ENCODE assay signal across 8 mouse cellular contexts in the genomic region with DNA sequence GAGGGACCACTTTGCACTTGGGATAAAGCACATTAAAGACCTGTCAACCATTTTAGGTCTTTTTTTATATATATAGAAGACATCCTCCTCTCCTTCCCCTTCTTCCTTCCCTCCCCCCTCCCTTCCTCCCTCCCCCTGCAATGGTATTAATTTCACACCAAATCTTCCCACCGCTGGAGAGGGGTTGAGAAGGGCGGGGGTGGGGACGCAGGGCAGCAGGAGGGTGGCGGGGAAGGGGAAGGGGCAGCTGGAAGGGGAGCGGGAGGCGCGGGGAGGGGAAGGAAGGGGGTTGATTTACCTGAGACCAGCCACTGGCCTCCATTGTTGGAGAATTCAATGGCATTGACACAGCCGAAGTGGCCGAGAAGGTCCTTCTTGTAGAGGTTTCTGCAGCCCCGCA. TPM values are rescaled to one million over a fixed set of nuclear protein-coding genes. Genes with fewer than 3 reads are reported as not detected.
A peak's percentile ranks its signal among the peaks of the same experiment; 100 is the strongest.
DNase-seq lines count a peak whose midpoint lies in the region; ATAC-seq and TF ChIP-seq lines count a peak whose summit lies in the region.

No protein-coding gene starts in this region.

- no peak for TF ChIP-seq POLR2A in testis, adult 2 months (IDR thresholded peaks at IDR 0.05; ENCODE audit: control insufficient read depth, low read depth, low read length)

- no peaks in the 10 kb centered on the region for H3K9me3 ChIP-seq in intestine, embryonic 15.5 days
- H3K9me3 ChIP-seq in neural tube, embryonic 15.5 days (replicated peaks) = no peaks in the 10 kb centered on the region

- peaks cover 3% of the 10 kb centered on the region for H3K4me1 ChIP-seq in testis, adult 2 months (ENCODE audit: control insufficient read depth, insufficient read depth, low read length)
- peaks cover 11% of the 10 kb centered on the region; the same call in 1 of the 2 replicates for H3K4me1 ChIP-seq in intestine, embryonic 15.5 days (replicated peaks)
- peaks cover 34% of the 10 kb centered on the region for H3K4me1 ChIP-seq in neural tube, embryonic 15.5 days

- H3K27me3 ChIP-seq in testis, adult 2 months (ENCODE audit: control insufficient read depth, insufficient read depth, low read length) = no peaks in the 10 kb centered on the region
- no peaks in the 10 kb centered on the region for H3K27me3 ChIP-seq in intestine, embryonic 15.5 days (replicated peaks)
- no peaks in the 10 kb centered on the region for H3K27me3 ChIP-seq in neural tube, embryonic 15.5 days (replicated peaks)

- peak overlapping the region; percentile 94 for H3K9ac ChIP-seq in intestine, embryonic 15.5 days
- peak overlapping the region; percentile 89 for H3K9ac ChIP-seq in neural tube, embryonic 15.5 days (replicated peaks)

- TF ChIP-seq CTCF in testis, adult 2 months (IDR thresholded peaks at IDR 0.05; ENCODE audit: control insufficient read depth, insufficient read depth, insufficient replicate concordance, low read depth, low read length) = no peak

- no peaks in the 10 kb centered on the region for H3K36me3 ChIP-seq in testis, adult 2 months (ENCODE audit: control insufficient read depth, insufficient read depth, low read length)
- H3K36me3 ChIP-seq in intestine, embryonic 15.5 days = no peaks in the 10 kb centered on the region
- H3K36me3 ChIP-seq in neural tube, embryonic 15.5 days = no peaks in the 10 kb centered on the region

- no peak for DNase-seq in cerebellum, adult 11-12 months
- no peak for DNase-seq in testis, postnatal 14 days (ENCODE audit: low spot score)
- DNase-seq in right cerebral cortex, adult 2 months (ENCODE audit: low spot score in 2 of 2) = no peak

- H3K4me3 ChIP-seq in testis, adult 2 months (ENCODE audit: control insufficient read depth, low read depth, low read length) = peak overlapping the region; percentile 100
- H3K4me3 ChIP-seq in intestine, embryonic 15.5 days (replicated peaks) = peak overlapping the region; percentile 97
- H3K4me3 ChIP-seq in neural tube, embryonic 15.5 days (replicated peaks) = peak overlapping the region; percentile 91

- H3K27ac ChIP-seq in testis, adult 2 months (ENCODE audit: control insufficient read depth, insufficient read depth, low read depth, low read length) = peak overlapping the region; percentile 99
- peak overlapping the region; percentile 97 for H3K27ac ChIP-seq in intestine, embryonic 15.5 days
- H3K27ac ChIP-seq in neural tube, embryonic 15.5 days (replicated peaks) = peak overlapping the region; percentile 98

- WGBS in intestine, embryonic 15.5 days = under 1% methylated on average over 10 of the region's 10 CpGs
- WGBS in neural tube, embryonic 15.5 days = 0% methylated on average over 3 of the region's 10 CpGs

- ATAC-seq in cerebellum, adult (ENCODE audit: insufficient number of reproducible peaks, low FRiP score, low TSS enrichment) = peak; percentile 23; the same call in 1 of the 2 replicates
- ATAC-seq in intestine, embryonic 15.5 days = peak; percentile 24
- ATAC-seq in neural tube, embryonic 15.5 days (ENCODE audit: low FRiP score) = peak; percentile 51
- no peak for ATAC-seq in inflammation-experienced regulatory T-cells, adult 6 months

- H3K4me2 ChIP-seq in intestine, embryonic 15.5 days (replicated peaks) = peak overlapping the region; percentile 76
- H3K4me2 ChIP-seq in neural tube, embryonic 15.5 days = peak overlapping the region; percentile 62

RNA-seq across cellular contexts. Expression of gene Dcaf5, which starts 0.5 kb away (rescaled TPM):
- 97.1 and 102 TPM in 2 replicates for polyA plus RNA-seq in testis, adult 2 months (2012; rRNA removed)
- 8.8 and 10.4 TPM in 2 replicates for polyA plus RNA-seq in intestine, embryonic 15.5 days (2015; fragmentation: Nextera tagmentation; extraction: Ambion mirVana)
- polyA plus RNA-seq in neural tube, embryonic 15.5 days (2015; fragmentation: Nextera tagmentation; extraction: Ambion mirVana) = 20.2 and 20.6 TPM in 2 replicates
- 10 to 100 TPM; 15.3 to 18.7 (median 16.5) TPM for polyA plus RNA-seq in inflammation-experienced regulatory T-cells, adult 6 months (2017; shearing (Covaris generic))

RNA-seq across cellular contexts. Expression of gene Exd2, which starts 27.0 kb away (rescaled TPM):
- 19.0 and 24.2 TPM in 2 replicates for polyA plus RNA-seq in testis, adult 2 months (2012; rRNA removed)
- polyA plus RNA-seq in intestine, embryonic 15.5 days (2015; fragmentation: Nextera tagmentation; extraction: Ambion mirVana) = 22.4 and 23.1 TPM in 2 replicates
- 43.4 and 50.1 TPM in 2 replicates for polyA plus RNA-seq in neural tube, embryonic 15.5 days (2015; fragmentation: Nextera tagmentation; extraction: Ambion mirVana)
- polyA plus RNA-seq in inflammation-experienced regulatory T-cells, adult 6 months (2017; shearing (Covaris generic)) = 10 to 100 TPM; 17.8 to 30.0 (median 25.9) TPM
